Mouse (Mus musculus) liver, embryonic 14.5 days (tissue): ENCODE data around the gene Stxbp6. TPM values are rescaled to one million over a fixed set of nuclear protein-coding genes. Genes with fewer than 3 reads are reported as not detected.

Experiments
- ATAC-seq: fragments of 200-750 bp; cut with Nextera tagmentation; 2 replicates; pipeline ENCODE4 v1.8.0; 2017; ENCODE audit warnings: moderate number of reproducible peaks, mild to moderate bottlenecking, moderate library complexity; ENCODE audit not compliant: insufficient read depth
- DNase-seq, 3 experiments: peaks; one replicate each; pipeline ENCODE4 v3.0.0-alpha.2; 2012 to 2013; ENCODE audit warnings: low read depth in 3 of 3, low spot score in 3 of 3
- H3K27ac ChIP-seq: fragments of 300-500 bp; sonication (generic); 2 replicates; pipeline ENCODE4 v1.5.1; 2014; ENCODE audit warnings: moderate library complexity, mild to moderate bottlenecking, control low read depth, inconsistent platforms
- H3K27me3 ChIP-seq: fragments of 300-500 bp; sonication (generic); 2 replicates; pipeline ENCODE4 v1.6.1; 2014; ENCODE audit warnings: mild to moderate bottlenecking, low read length, moderate library complexity; ENCODE audit not compliant: control insufficient read depth, insufficient read depth
- H3K36me3 ChIP-seq: fragments of 300-500 bp; sonication (generic); replicated peaks from 2 replicates; pipeline ENCODE4 v1.6.1; 2014; ENCODE audit warnings: low read depth; ENCODE audit not compliant: control insufficient read depth, insufficient read depth
- H3K4me1 ChIP-seq, 2 experiments: fragments of 200-500 bp in 1 of 2; fragments of 300-500 bp in 1 of 2; sonication (generic) in 1 of 2; replicated peaks; 2 replicates each; pipeline ENCODE4 v1.6.1; 2012 to 2014; ENCODE audit warnings: antibody characterized with exemption in 1 of 2, inconsistent platforms in 1 of 2, low read length in 1 of 2; ENCODE audit not compliant: control insufficient read depth in 2 of 2, insufficient read depth in 2 of 2
- H3K4me2 ChIP-seq: fragments of 300-500 bp; sonication (generic); 2 replicates; pipeline ENCODE4 v1.6.1; 2014; ENCODE audit warnings: low read depth, mild to moderate bottlenecking, control low read depth, moderate library complexity
- H3K4me3 ChIP-seq, 2 experiments: fragments of 200-500 bp in 1 of 2; fragments of 300-500 bp in 1 of 2; sonication (generic) in 1 of 2; 2 replicates each; pipeline ENCODE4 v1.5.1; 2012 to 2014; ENCODE audit warnings: low read depth in 2 of 2, low read length in 2 of 2, mild to moderate bottlenecking in 2 of 2, control low read depth in 1 of 2, inconsistent platforms in 1 of 2, moderate library complexity in 1 of 2; ENCODE audit not compliant: insufficient read depth in 1 of 2
- H3K9ac ChIP-seq: fragments of 300-500 bp; sonication (generic); replicated peaks from 2 replicates; pipeline ENCODE4 v1.6.1; 2014; ENCODE audit warnings: mild to moderate bottlenecking, control low read depth, moderate library complexity
- H3K9me3 ChIP-seq: fragments of 300-500 bp; sonication (generic); 2 replicates; pipeline ENCODE4 v1.6.1; 2016; ENCODE audit warnings: low read length, mixed read lengths; ENCODE audit not compliant: control insufficient read depth
- CTCF ChIP-seq: IDR thresholded peaks from 2 replicates; pipeline ENCODE4 v1.5.1; 2016; ENCODE audit warnings: antibody characterized with exemption, low read depth, control low read depth
- EP300 ChIP-seq: IDR thresholded peaks from 2 replicates; pipeline ENCODE4 v1.6.1; 2016; ENCODE audit warnings: antibody characterized with exemption, low read depth
- WGBS: fragments of 180-500 bp; shearing (Covaris S2); extraction: QIAGEN DNeasy Blood & Tissue Kit; methylation state at CpG from one replicate; pipeline ENCODE4 v1.1.7; 2014; ENCODE audit not compliant: insufficient replicate concordance; 5-methylcytosine and 5-hydroxymethylcytosine counted together
- polyA plus RNA-seq, 2 experiments: library from polyadenylated mRNA; depleted of rRNA in 1 of 2; stranded (reverse) in 1 of 2; unstranded in 1 of 2; fragments of >200 nt; fragmentation: Nextera tagmentation in 1 of 2; extraction: Ambion mirVana in 1 of 2; gene quantifications; 2 replicates each; pipeline versions ENCODE4 v1.2.1 to v1.2.3; 2012 to 2014

The Stxbp6 gene
- polyA plus RNA-seq, 2 experiments = 2.6 to 3.0 TPM

DNA sequence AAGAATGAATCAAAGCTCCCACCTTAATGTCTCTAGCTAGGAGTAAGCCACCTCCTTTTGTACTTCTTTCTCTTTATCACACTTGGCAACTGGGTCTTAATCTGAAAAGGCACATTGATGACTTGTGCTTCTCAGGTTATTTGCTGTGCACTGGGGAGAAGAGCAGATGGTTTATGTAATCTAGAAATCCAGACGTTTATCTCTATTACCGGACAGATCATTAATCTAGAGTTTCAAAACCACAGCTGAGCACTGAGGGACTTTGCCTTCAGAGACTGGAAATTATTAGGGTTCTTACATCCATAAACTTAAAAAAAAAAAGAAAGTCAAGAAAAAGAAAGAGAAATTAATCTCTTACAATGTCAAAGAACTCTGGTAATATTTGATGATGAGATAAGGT lies 262.6 kb downstream of the Stxbp6 start:
- H3K4me3 ChIP-seq = no peak overlapping the region
- no peak for ATAC-seq
- no peak overlapping the region for H3K27ac ChIP-seq
- H3K27me3 ChIP-seq = no peaks in the 10 kb centered on the region
- no peak for DNase-seq
- TF ChIP-seq CTCF = no peak
- no peak for TF ChIP-seq EP300
- no peaks in the 10 kb centered on the region for H3K4me1 ChIP-seq
- no peaks in the 10 kb centered on the region for H3K36me3 ChIP-seq
- H3K9me3 ChIP-seq = no peaks in the 10 kb centered on the region
- H3K4me2 ChIP-seq = no peak overlapping the region
- WGBS = 63% methylated on average over 2 of the region's 2 CpGs
- H3K9ac ChIP-seq = no peak overlapping the region

DNA sequence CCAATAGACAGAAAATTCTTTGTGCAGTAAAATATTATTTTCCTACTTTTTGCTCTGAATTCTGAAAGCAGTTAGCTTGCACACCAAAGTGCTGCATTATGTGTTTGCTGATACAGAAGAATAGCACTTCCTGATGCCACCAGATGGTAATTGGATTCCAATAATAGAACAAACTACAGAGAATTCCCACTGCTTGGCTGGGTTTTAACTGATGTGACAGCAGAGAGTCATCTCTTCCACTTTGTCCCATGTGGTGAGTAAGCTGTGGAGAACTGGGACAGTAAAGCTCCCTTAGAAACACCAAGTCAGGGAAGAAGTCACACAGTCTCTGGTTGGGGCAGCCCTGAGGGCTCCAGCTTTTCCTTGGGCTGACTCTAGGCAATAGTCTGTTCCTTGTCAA lies 270.3 kb downstream of the Stxbp6 start:
- Histone ChIP-seq H3K9me3 (no peaks in the 10 kb centered on the region), H3K36me3 (no peaks in the 10 kb centered on the region), H3K4me3 (no peak overlapping the region), H3K27me3 (no peaks in the 10 kb centered on the region), H3K9ac (no peak overlapping the region), H3K4me1 (no peaks in the 10 kb centered on the region), H3K4me2 (no peak overlapping the region), H3K27ac (no peak overlapping the region)
- no peak for DNase-seq
- ATAC-seq = no peak
- TF ChIP-seq EP300 (no peak), CTCF (no peak)
